Mouse (Mus musculus) lung, postnatal 36 days (tissue): ENCODE data around the gene Pou2f2.
"Not testable (repeated sequence)": the region's sequence is repeated elsewhere in the genome, so short reads cannot be mapped to it uniquely, and the experiment has no call there.

Source experiments
- DNase-seq: peaks from one replicate; pipeline ENCODE4 v3.0.0; 2022; ENCODE audit warnings: mixed read lengths

Gene Pou2f2

GRCm38 (mm10) chr7:25057888-25058287 is 121.6 kb downstream of the Pou2f2 start:
- no peak for DNase-seq

GRCm38 (mm10) chr7:25056951-25057350 is 122.6 kb downstream of the Pou2f2 start:
- peak; percentile 35 for DNase-seq

GRCm38 (mm10) chr7:25052587-25052986 is 126.9 kb downstream of the Pou2f2 start:
- no peak for DNase-seq

- DNase-seq: no peak
These were observed 130.1 kb downstream of the Pou2f2 start for GRCm38 (mm10) chr7:25049295-25049930.

- DNase-seq: no peak
These were observed 132.2 kb downstream of the Pou2f2 start for GRCm38 (mm10) chr7:25047363-25047762.

- not testable (repeated sequence) for DNase-seq
These were observed 134.9 kb downstream of the Pou2f2 start for GRCm38 (mm10) chr7:25044599-25044998.

GRCm38 (mm10) chr7:25041921-25042320 is 137.6 kb downstream of the Pou2f2 start:
- DNase-seq: no peak
